15 mouse cellular contexts compared by ENCODE assay signal in genomic region chr4:145196586-145196985, GRCm38 (mm10). TPM values are rescaled to one million over a fixed set of nuclear protein-coding genes. Genes with fewer than 3 reads are reported as not detected.
DNase-seq lines count a peak whose midpoint lies in the region; ATAC-seq and TF ChIP-seq lines count a peak whose summit lies in the region.
"Had no signal": no experiment of that assay in that cellular context is flagged by ENCODE, and none has a peak within 500 bp of the region (broad histone marks: within the 10 kb centered on the region; RNA-seq: fewer than 3 reads in every experiment).

No protein-coding gene starts in this region.

- peak; percentile 11; the same call in 1 of the 2 replicates for TF ChIP-seq CTCF in E14TG2a.4 (conservative IDR thresholded peaks at IDR 0.05; ENCODE audit: low read length)

- H3K36me3 ChIP-seq in liver, embryonic 11.5 days (ENCODE audit: control insufficient read depth, insufficient read depth, low read length) = no peaks in the 10 kb centered on the region
- no peaks in the 10 kb centered on the region for H3K36me3 ChIP-seq in E14TG2a.4 (ENCODE audit: insufficient read depth, low read length)
- H3K36me3 ChIP-seq in liver, embryonic 12.5 days = peaks cover 2% of the 10 kb centered on the region; the same call in 1 of the 2 replicates
- H3K36me3 ChIP-seq: embryonic facial prominence, embryonic 13.5 days; forebrain, embryonic 10.5 days; hindbrain, embryonic 12.5 days; limb, embryonic 15.5 days had no signal

- DNase-seq in liver (peak; percentile 46), R1 (ENCODE audit: low read depth, low spot score) (peak; percentile 78)
- DNase-seq in liver, embryonic 11.5 days (ENCODE audit: low spot score) = no peak
- no peak for DNase-seq in embryo, embryonic 9.5 days (ENCODE audit: extremely low spot score)
- no peak for DNase-seq in right cerebral cortex, postnatal 36 days (ENCODE audit: low spot score in 2 of 2)
- DNase-seq in left cerebral cortex, postnatal 14 days (ENCODE audit: low spot score in 2 of 2) = no peak
- DNase-seq: cerebellum, adult 9-11 months; kidney, adult 18-20 months; right cerebral cortex, postnatal 25 days had no signal

- H3K9ac ChIP-seq in liver, embryonic 11.5 days (ENCODE audit: low read depth, low read length) = no peak overlapping the region
- 0 out of 2 replicates have a peak overlapping the region, but pooled peaks have one; percentile 15 for H3K9ac ChIP-seq in liver, embryonic 12.5 days
- H3K9ac ChIP-seq: embryonic facial prominence, embryonic 13.5 days; hindbrain, embryonic 12.5 days; limb, embryonic 15.5 days had no signal

- H3K4me3 ChIP-seq in liver, embryonic 11.5 days (ENCODE audit: low read depth, low read length) = no peak overlapping the region
- H3K4me3 ChIP-seq in E14TG2a.4 (replicated peaks; ENCODE audit: low read length) = no peak overlapping the region
- no peak overlapping the region for H3K4me3 ChIP-seq in liver, embryonic 12.5 days
- H3K4me3 ChIP-seq: embryonic facial prominence, embryonic 13.5 days; forebrain, embryonic 10.5 days; hindbrain, embryonic 12.5 days; limb, embryonic 15.5 days had no signal

- H3K4me2 ChIP-seq in liver, embryonic 11.5 days = no peak overlapping the region
- no peak overlapping the region for H3K4me2 ChIP-seq in liver, embryonic 12.5 days
- H3K4me2 ChIP-seq: embryonic facial prominence, embryonic 13.5 days; hindbrain, embryonic 12.5 days; limb, embryonic 15.5 days had no signal

- 64% methylated on average over 4 of the region's 4 CpGs for WGBS in liver, embryonic 11.5 days
- WGBS in liver, embryonic 12.5 days (ENCODE audit: insufficient replicate concordance) = 54% methylated on average over 4 of the region's 4 CpGs

- H3K27me3 ChIP-seq in liver, embryonic 11.5 days (replicated peaks; ENCODE audit: control insufficient read depth, insufficient read depth, low read length) = no peaks in the 10 kb centered on the region
- H3K27me3 ChIP-seq in E14TG2a.4 (ENCODE audit: insufficient read depth, low read length) = no peaks in the 10 kb centered on the region
- H3K27me3 ChIP-seq in liver, embryonic 12.5 days (replicated peaks) = no peaks in the 10 kb centered on the region
- H3K27me3 ChIP-seq: embryonic facial prominence, embryonic 13.5 days; hindbrain, embryonic 12.5 days; limb, embryonic 15.5 days had no signal

- intact Hi-C loops in left cerebral cortex, postnatal 14 days (cut with DNase I) = no loop called here

- H3K27ac ChIP-seq in liver, embryonic 11.5 days (ENCODE audit: low read depth, low read length) = no peak overlapping the region
- H3K27ac ChIP-seq in liver, embryonic 12.5 days = peak overlapping the region; percentile 47; the same call in 1 of the 2 replicates
- H3K27ac ChIP-seq: embryonic facial prominence, embryonic 13.5 days; forebrain, embryonic 10.5 days; hindbrain, embryonic 12.5 days; limb, embryonic 15.5 days had no signal

- ATAC-seq in liver, embryonic 11.5 days (replicated peaks; ENCODE audit: low FRiP score) = no peak
- no peak for ATAC-seq in liver, embryonic 12.5 days

- peaks cover 48% of the 10 kb centered on the region for H3K4me1 ChIP-seq in liver, embryonic 11.5 days (replicated peaks; ENCODE audit: control insufficient read depth, insufficient read depth, low read length)
- H3K4me1 ChIP-seq in E14TG2a.4 (replicated peaks; ENCODE audit: low read depth, low read length) = peaks cover 72% of the 10 kb centered on the region
- peaks cover 88% of the 10 kb centered on the region for H3K4me1 ChIP-seq in liver, embryonic 12.5 days

- no peaks in the 10 kb centered on the region for H3K9me3 ChIP-seq in liver, embryonic 11.5 days (ENCODE audit: control insufficient read depth, low read length)
- H3K9me3 ChIP-seq in E14TG2a.4 (ENCODE audit: low read length) = no peaks in the 10 kb centered on the region
- no peaks in the 10 kb centered on the region for H3K9me3 ChIP-seq in liver, embryonic 12.5 days (replicated peaks)
- H3K9me3 ChIP-seq: embryonic facial prominence, embryonic 13.5 days; forebrain, embryonic 10.5 days; hindbrain, embryonic 12.5 days; limb, embryonic 15.5 days had no signal

RNA-seq across cellular contexts. Expression of gene Vps13d, which starts 1.8 kb away (rescaled TPM):
- 7.4 and 11.7 TPM in 2 replicates for polyA plus RNA-seq in liver, embryonic 11.5 days (2014; fragmentation: Nextera tagmentation; extraction: Ambion mirVana)
- polyA plus RNA-seq in liver, embryonic 12.5 days (2016; fragmentation: Nextera tagmentation; extraction: Ambion mirVana) = 3.5 and 3.9 TPM in 2 replicates
- 10 to 100 TPM; 55.5 to 56.5 TPM for total RNA-seq in left cerebral cortex, postnatal 14 days (2021)

RNA-seq across cellular contexts. Expression of gene Tnfrsf1b, which starts 50.1 kb away (rescaled TPM):
- 5.7 and 6.5 TPM in 2 replicates for polyA plus RNA-seq in liver, embryonic 11.5 days (2014; fragmentation: Nextera tagmentation; extraction: Ambion mirVana)
- polyA plus RNA-seq in liver, embryonic 12.5 days (2016; fragmentation: Nextera tagmentation; extraction: Ambion mirVana) = 4.9 TPM in 2 replicates
- total RNA-seq in left cerebral cortex, postnatal 14 days (2021) = 1 to 10 TPM; 2.8 to 3.1 TPM

Comparison
In these comparisons a context has a peak if more than half of its experiments do, and no peak if none do; other contexts are left out.
1. DNase-seq: peak in liver (single experiment) and R1 (single experiment); none in liver, embryonic 11.5 days (single experiment), embryo, embryonic 9.5 days (single experiment), right cerebral cortex, postnatal 36 days (0 of 2) and left cerebral cortex, postnatal 14 days (0 of 2).